Mouse (Mus musculus): Measurements from ENCODE around the gene Timm44. TPM values are rescaled to one million over a fixed set of nuclear protein-coding genes. Genes with fewer than 3 reads are reported as not detected.

The Timm44 gene
- polyA plus RNA-seq, 1 experiment, result 45.6 TPM

- H3K36me3 ChIP-seq (ENCODE audit: control insufficient read depth, insufficient read depth), result peaks cover 32% of the 10 kb centered on the region
- H3K4me3 ChIP-seq, result no peak overlapping the region
- H3ac ChIP-seq (ENCODE audit: control insufficient read depth, insufficient read length), result no peak overlapping the region
- TF ChIP-seq TCF12 (IDR thresholded peaks at IDR 0.05; ENCODE audit: insufficient read depth, poor library complexity, severe bottlenecking) (no peak), CEBPB (IDR thresholded peaks at IDR 0.05; ENCODE audit: insufficient read depth, poor library complexity, severe bottlenecking) (no peak), USF1 (IDR thresholded peaks at IDR 0.05; ENCODE audit: low read depth) (no peak), SRF (IDR thresholded peaks at IDR 0.05; ENCODE audit: control insufficient read depth, insufficient read length, low read depth) (no peak), E2F4 (IDR thresholded peaks at IDR 0.05; ENCODE audit: insufficient read depth) (no peak), MYOD1 (IDR thresholded peaks at IDR 0.05; ENCODE audit: control insufficient read depth in 1 of 3, insufficient read length in 2 of 3, low read depth in 2 of 3) (no peak), MAX (IDR thresholded peaks at IDR 0.05; ENCODE audit: low read depth) (no peak), POLR2AphosphoS2 (IDR thresholded peaks at IDR 0.05; ENCODE audit: insufficient read length, low read depth) (no peak), POLR2A (IDR thresholded peaks at IDR 0.05; ENCODE audit: insufficient read length, low read depth) (no peak), MYOG (IDR thresholded peaks at IDR 0.05; ENCODE audit: control insufficient read depth in 1 of 3, insufficient read depth in 1 of 3, insufficient read length in 2 of 3, low read depth in 2 of 3) (no peak), TCF3 (IDR thresholded peaks at IDR 0.05; ENCODE audit: insufficient read length, low read depth) (no peak), REST (IDR thresholded peaks at IDR 0.05; ENCODE audit: insufficient read depth, insufficient read length) (no peak)
- no peaks in the 10 kb centered on the region for H3K27me3 ChIP-seq (ENCODE audit: control insufficient read depth, insufficient read depth, insufficient read length)
- no peak overlapping the region for H3K4me2 ChIP-seq (ENCODE audit: low read depth)
- H3K79me2 ChIP-seq (ENCODE audit: control insufficient read depth, insufficient read depth), result peaks cover 6% of the 10 kb centered on the region
Measured at GRCm38 (mm10) chr8:4269609-4270008, 6.1 kb downstream of the Timm44 start.

GRCm38 (mm10) chr8:4267627-4268026, 8.1 kb downstream of the Timm44 start:
- no peaks in the 10 kb centered on the region for H3K79me2 ChIP-seq (ENCODE audit: control insufficient read depth, insufficient read depth)
- peaks cover 39% of the 10 kb centered on the region for H3K36me3 ChIP-seq (ENCODE audit: control insufficient read depth, insufficient read depth)
- no peaks in the 10 kb centered on the region for H3K27me3 ChIP-seq (ENCODE audit: control insufficient read depth, insufficient read depth, insufficient read length)
- no peak overlapping the region for H3K4me3 ChIP-seq
- TF ChIP-seq TCF12 (IDR thresholded peaks at IDR 0.05; ENCODE audit: insufficient read depth, poor library complexity, severe bottlenecking) (no peak), SRF (IDR thresholded peaks at IDR 0.05; ENCODE audit: control insufficient read depth, insufficient read length, low read depth) (no peak), USF1 (IDR thresholded peaks at IDR 0.05; ENCODE audit: low read depth) (no peak), REST (IDR thresholded peaks at IDR 0.05; ENCODE audit: insufficient read depth, insufficient read length) (no peak), TCF3 (IDR thresholded peaks at IDR 0.05; ENCODE audit: insufficient read length, low read depth) (no peak), MAX (IDR thresholded peaks at IDR 0.05; ENCODE audit: low read depth) (no peak), E2F4 (IDR thresholded peaks at IDR 0.05; ENCODE audit: insufficient read depth) (no peak), CEBPB (IDR thresholded peaks at IDR 0.05; ENCODE audit: insufficient read depth, poor library complexity, severe bottlenecking) (no peak), POLR2AphosphoS2 (IDR thresholded peaks at IDR 0.05; ENCODE audit: insufficient read length, low read depth) (no peak), MYOD1 (IDR thresholded peaks at IDR 0.05; ENCODE audit: control insufficient read depth in 1 of 3, insufficient read length in 2 of 3, low read depth in 2 of 3) (no peak), POLR2A (IDR thresholded peaks at IDR 0.05; ENCODE audit: insufficient read length, low read depth) (no peak), MYOG (IDR thresholded peaks at IDR 0.05; ENCODE audit: control insufficient read depth in 1 of 3, insufficient read depth in 1 of 3, insufficient read length in 2 of 3, low read depth in 2 of 3) (no peak)
- H3ac ChIP-seq (ENCODE audit: control insufficient read depth, insufficient read length), result no peak overlapping the region
- no peak overlapping the region for H3K4me2 ChIP-seq (ENCODE audit: low read depth)

GRCm38 (mm10) chr8:4265160-4265914, 10.4 kb downstream of the Timm44 start:
- no peak overlapping the region for H3K4me3 ChIP-seq
- TF ChIP-seq USF1 (IDR thresholded peaks at IDR 0.05; ENCODE audit: low read depth) (no peak), TCF3 (IDR thresholded peaks at IDR 0.05; ENCODE audit: insufficient read length, low read depth) (no peak), MAX (IDR thresholded peaks at IDR 0.05; ENCODE audit: low read depth) (no peak), TCF12 (IDR thresholded peaks at IDR 0.05; ENCODE audit: insufficient read depth, poor library complexity, severe bottlenecking) (no peak)
- H3K36me3 ChIP-seq (ENCODE audit: control insufficient read depth, insufficient read depth), result peaks cover 38% of the 10 kb centered on the region
- H3K27me3 ChIP-seq (ENCODE audit: control insufficient read depth, insufficient read depth, insufficient read length), result no peaks in the 10 kb centered on the region
- no peak overlapping the region for H3ac ChIP-seq (ENCODE audit: control insufficient read depth, insufficient read length)
- no peaks in the 10 kb centered on the region for H3K79me2 ChIP-seq (ENCODE audit: control insufficient read depth, insufficient read depth)
- H3K4me2 ChIP-seq (ENCODE audit: low read depth), result no peak overlapping the region

GRCm38 (mm10) chr8:4263105-4263791, 12.5 kb downstream of the Timm44 start:
- H3ac ChIP-seq (ENCODE audit: control insufficient read depth, insufficient read length), result no peak overlapping the region
- H3K36me3 ChIP-seq (ENCODE audit: control insufficient read depth, insufficient read depth), result peaks cover 25% of the 10 kb centered on the region
- H3K4me2 ChIP-seq (ENCODE audit: low read depth), result no peak overlapping the region
- no peaks in the 10 kb centered on the region for H3K79me2 ChIP-seq (ENCODE audit: control insufficient read depth, insufficient read depth)
- TF ChIP-seq REST (IDR thresholded peaks at IDR 0.05; ENCODE audit: insufficient read depth, insufficient read length) (no peak), MYOG (IDR thresholded peaks at IDR 0.05; ENCODE audit: control insufficient read depth in 1 of 3, insufficient read depth in 1 of 3, insufficient read length in 2 of 3, low read depth in 2 of 3) (no peak), MYOD1 (IDR thresholded peaks at IDR 0.05; ENCODE audit: control insufficient read depth in 1 of 3, insufficient read length in 2 of 3, low read depth in 2 of 3) (no peak), POLR2A (IDR thresholded peaks at IDR 0.05; ENCODE audit: insufficient read length, low read depth) (no peak), CEBPB (IDR thresholded peaks at IDR 0.05; ENCODE audit: insufficient read depth, poor library complexity, severe bottlenecking) (no peak), SRF (IDR thresholded peaks at IDR 0.05; ENCODE audit: control insufficient read depth, insufficient read length, low read depth) (no peak), TCF3 (IDR thresholded peaks at IDR 0.05; ENCODE audit: insufficient read length, low read depth) (no peak), POLR2AphosphoS2 (IDR thresholded peaks at IDR 0.05; ENCODE audit: insufficient read length, low read depth) (no peak), USF1 (IDR thresholded peaks at IDR 0.05; ENCODE audit: low read depth) (no peak), E2F4 (IDR thresholded peaks at IDR 0.05; ENCODE audit: insufficient read depth) (no peak), TCF12 (IDR thresholded peaks at IDR 0.05; ENCODE audit: insufficient read depth, poor library complexity, severe bottlenecking) (no peak)
- no peak overlapping the region for H3K4me3 ChIP-seq
- H3K27me3 ChIP-seq (ENCODE audit: control insufficient read depth, insufficient read depth, insufficient read length), result no peaks in the 10 kb centered on the region

Measured in myocyte (in vitro differentiated cells).